Mouse (Mus musculus): ENCODE measurements around the gene Kctd7.

DNA sequence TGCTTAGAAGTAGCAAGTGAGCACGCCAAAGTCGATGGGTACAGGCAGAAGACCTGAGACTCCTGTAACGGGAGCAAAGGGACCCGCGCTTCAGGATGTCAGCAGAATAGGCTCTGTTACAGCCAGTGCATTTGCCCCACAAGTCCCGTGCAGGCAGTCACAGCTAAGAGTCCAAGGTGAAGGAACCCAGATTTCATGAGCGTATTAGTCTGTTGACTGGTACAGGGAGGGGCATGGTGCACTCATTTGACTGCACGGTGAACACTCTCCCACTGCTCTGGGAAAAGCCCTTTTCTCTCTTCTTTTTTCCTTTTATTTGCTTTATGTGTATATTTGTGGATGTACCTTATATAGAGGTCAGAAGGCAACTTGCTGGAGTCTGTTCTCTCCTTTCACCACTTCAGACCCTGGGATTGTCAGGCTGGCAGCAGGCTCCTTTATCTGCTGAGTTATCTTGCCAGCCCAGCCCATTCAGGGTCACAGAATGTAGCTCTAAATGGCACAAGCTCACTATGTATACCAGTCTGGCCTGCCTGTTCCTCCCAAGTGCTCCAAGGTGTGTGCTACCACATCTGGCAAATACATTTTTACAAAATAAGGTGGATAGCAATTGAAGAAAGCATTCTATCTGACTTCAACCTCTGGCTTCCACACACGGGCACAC lies 39.7 kb downstream of the Kctd7 start:
- TF ChIP-seq CTCF (IDR thresholded peaks at IDR 0.05; ENCODE audit: extremely low read depth, insufficient read depth, low read length) (no peak), POLR2A (IDR thresholded peaks at IDR 0.05; ENCODE audit: extremely low read depth, insufficient read depth, low read length) (no peak)
